Mouse (Mus musculus) kidney, adult 2 months (tissue): ENCODE measurements at regions not wholly inside any gene's neighbourhood (a gene's known extent, or its start where the extent isn't known, plus 50 kb on each side); places are given as distances from the start of the nearest gene placed in this dataset.
A peak's percentile ranks its signal among the peaks of the same experiment; 100 is the strongest.

Experiments
- DNase-seq: peaks from one replicate; pipeline ENCODE4 v3.0.0; 2021
- H3K27ac ChIP-seq: fragments of 200-500 bp; 2 replicates; pipeline ENCODE4 v1.5.1; 2012; ENCODE audit warnings: low read depth, low read length, control low read depth, inconsistent platforms; ENCODE audit not compliant: insufficient read depth
- H3K27me3 ChIP-seq: fragments of 200-500 bp; replicated peaks from 2 replicates; pipeline ENCODE4 v1.6.1; 2012; ENCODE audit warnings: mild to moderate bottlenecking, moderate library complexity, low read length, inconsistent platforms; ENCODE audit not compliant: control insufficient read depth, insufficient read depth
- H3K36me3 ChIP-seq: fragments of 200-500 bp; 2 replicates; pipeline ENCODE4 v1.6.1; 2012; ENCODE audit warnings: mild to moderate bottlenecking, moderate library complexity, low read length, inconsistent platforms; ENCODE audit not compliant: control insufficient read depth, insufficient read depth
- H3K4me1 ChIP-seq: fragments of 200-500 bp; 2 replicates; pipeline ENCODE4 v1.6.1; 2011; ENCODE audit warnings: low read length; ENCODE audit not compliant: control insufficient read depth, insufficient read depth
- H3K4me3 ChIP-seq: fragments of 200-500 bp; 2 replicates; pipeline ENCODE4 v1.5.1; 2011; ENCODE audit warnings: mild to moderate bottlenecking, low read depth, low read length, control low read depth; ENCODE audit not compliant: insufficient read depth
- CTCF ChIP-seq: fragments of 200-500 bp; conservative IDR thresholded peaks from 2 replicates; pipeline ENCODE4 v1.5.1; 2011; ENCODE audit warnings: low read depth, mild to moderate bottlenecking, control low read depth, low read length, moderate library complexity, mixed read lengths; ENCODE audit not compliant: insufficient read depth, insufficient read length
- POLR2A ChIP-seq: fragments of 200-500 bp; IDR thresholded peaks from one replicate; pipeline ENCODE4 v1.6.1; 2011; ENCODE audit warnings: low read depth, low read length, control low read depth
- WGBS: fragments of 180-500 bp; shearing (Covaris S2); methylation state at CpG from one replicate; pipeline ENCODE4 v1.1.7; 2018; 5-methylcytosine and 5-hydroxymethylcytosine counted together

DNA sequence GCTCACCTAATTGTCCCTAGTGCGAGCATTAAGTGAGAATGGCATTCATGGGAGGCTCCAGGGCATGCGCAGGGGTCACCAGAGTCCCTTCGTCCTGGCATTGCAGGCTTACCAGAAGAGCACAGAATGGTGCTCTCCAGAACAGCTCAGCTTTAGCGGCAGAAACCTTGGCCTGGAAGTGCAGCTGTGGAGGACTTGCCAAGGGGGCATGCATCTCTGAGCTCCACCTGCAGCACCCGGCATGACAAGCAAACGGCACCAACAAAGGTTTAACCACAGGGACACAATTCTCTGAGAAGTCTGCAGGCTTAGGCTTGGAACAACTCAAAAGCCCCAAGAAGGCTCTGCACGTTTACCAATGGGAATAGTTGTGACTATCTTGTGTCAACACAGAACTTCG, 128.4 kb downstream of the Rpap3 start:
- peaks cover 2% of the 10 kb centered on the region; the same call in 1 of the 2 replicates for H3K4me1 ChIP-seq
- DNase-seq: no peak
- no peak overlapping the region for H3K4me3 ChIP-seq
- no peak overlapping the region for H3K27ac ChIP-seq
- no peaks in the 10 kb centered on the region for H3K27me3 ChIP-seq
- WGBS: 87% methylated on average over 8 of the region's 8 CpGs
- TF ChIP-seq CTCF (no peak), POLR2A (no peak)
- no peaks in the 10 kb centered on the region for H3K36me3 ChIP-seq

DNA sequence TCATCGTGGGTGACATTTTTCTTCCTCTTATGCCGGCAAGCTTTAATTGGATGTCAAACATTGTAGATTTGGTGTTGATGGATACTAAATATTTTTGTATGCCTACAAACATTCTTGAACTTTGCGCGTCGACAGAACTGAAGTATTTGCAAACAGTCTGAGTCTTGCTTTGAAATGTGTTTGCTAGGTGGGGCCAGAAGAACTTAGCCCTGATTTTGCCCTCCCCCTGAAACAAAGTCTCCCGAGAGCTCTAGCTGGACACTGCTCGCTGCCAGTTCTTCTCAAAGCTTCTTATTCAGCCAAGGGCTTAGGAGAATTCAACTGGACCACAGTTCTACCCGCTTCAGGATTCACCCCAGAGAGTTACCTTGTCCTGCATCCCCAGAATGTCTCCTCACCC, 133.0 kb downstream of the Rpap3 start:
- Histone ChIP-seq H3K36me3 (no peaks in the 10 kb centered on the region), H3K27me3 (no peaks in the 10 kb centered on the region), H3K4me3 (no peak overlapping the region), H3K4me1 (peaks cover 2% of the 10 kb centered on the region; the same call in 1 of the 2 replicates), H3K27ac (no peak overlapping the region)
- WGBS: 81% methylated on average over 8 of the region's 8 CpGs
- DNase-seq: no peak
- no peak for TF ChIP-seq CTCF
- TF ChIP-seq POLR2A: no peak

DNA sequence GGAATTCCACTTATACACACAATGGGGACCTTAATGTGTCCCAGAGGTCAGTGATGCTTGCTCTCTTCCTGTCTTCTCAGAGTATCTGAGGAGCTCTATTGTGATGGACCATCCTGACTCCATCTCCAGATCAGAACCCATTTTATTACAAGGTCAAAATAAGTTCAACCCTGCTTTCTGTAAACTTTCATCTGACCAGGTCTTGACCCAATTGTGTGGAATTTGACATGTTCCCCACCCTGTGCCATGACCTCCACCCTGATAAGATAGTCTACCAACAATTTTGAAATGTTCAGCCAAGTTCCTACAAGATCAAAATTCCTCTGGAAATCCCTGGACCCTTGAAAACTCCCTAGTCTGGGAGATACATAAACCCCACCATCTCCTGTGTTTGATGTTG, 133.7 kb downstream of the Rpap3 start:
- Histone ChIP-seq H3K4me3 (no peak overlapping the region), H3K27ac (0 out of 2 replicates have a peak overlapping the region, but pooled peaks have one; percentile 6), H3K27me3 (no peaks in the 10 kb centered on the region), H3K36me3 (no peaks in the 10 kb centered on the region), H3K4me1 (peaks cover 2% of the 10 kb centered on the region; the same call in 1 of the 2 replicates)
- TF ChIP-seq POLR2A (no peak), CTCF (no peak)
- DNase-seq: peak; percentile 37

DNA sequence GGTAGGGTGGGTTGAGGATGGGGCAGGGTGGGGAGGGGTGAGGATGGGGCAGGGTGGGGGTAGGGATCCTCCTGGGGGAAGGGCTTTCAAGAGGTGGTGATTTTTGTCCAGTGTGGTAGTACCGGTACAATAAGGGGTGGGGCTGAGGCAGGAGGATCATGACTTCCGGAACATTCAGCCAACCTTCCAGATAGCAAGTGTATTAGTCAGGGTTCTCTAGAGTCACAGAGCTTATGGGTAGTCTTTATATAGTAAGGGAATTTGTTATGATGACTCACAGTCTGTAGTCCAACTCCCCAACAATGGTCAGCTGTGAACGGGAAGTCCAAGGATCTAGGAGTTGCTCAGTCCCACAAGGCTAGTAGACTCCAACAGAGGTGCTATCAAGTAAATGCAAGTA, 145.5 kb downstream of the Rpap3 start:
- Histone ChIP-seq H3K36me3 (no peaks in the 10 kb centered on the region), H3K27ac (no peak overlapping the region), H3K4me3 (no peak overlapping the region), H3K27me3 (no peaks in the 10 kb centered on the region), H3K4me1 (no peaks in the 10 kb centered on the region)
- DNase-seq: no peak
- TF ChIP-seq POLR2A (no peak), CTCF (no peak)
- WGBS: 87% methylated on average over 3 of the region's 3 CpGs

DNA sequence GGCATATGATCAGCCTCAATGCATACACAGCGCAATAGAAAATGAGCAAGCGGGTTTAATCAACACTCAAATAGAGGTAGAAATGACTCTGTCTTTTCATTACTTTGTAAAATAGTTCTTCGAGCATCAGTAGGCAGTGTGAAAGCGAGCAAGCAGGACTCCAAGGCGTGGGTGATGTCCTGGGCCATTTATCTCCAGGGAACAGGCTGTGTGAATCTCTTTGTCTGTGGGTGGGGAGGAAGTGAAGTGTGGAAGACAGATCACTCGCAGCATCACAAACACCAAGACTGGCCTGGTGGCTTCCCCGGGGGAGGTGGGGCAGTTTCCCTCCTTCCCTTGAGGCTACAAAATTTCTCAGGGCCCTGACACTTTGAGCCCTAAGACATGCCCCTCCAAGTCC, 146.9 kb downstream of the Rpap3 start:
- Histone ChIP-seq H3K27ac (no peak overlapping the region), H3K4me3 (no peak overlapping the region), H3K36me3 (no peaks in the 10 kb centered on the region), H3K4me1 (no peaks in the 10 kb centered on the region), H3K27me3 (no peaks in the 10 kb centered on the region)
- DNase-seq: no peak
- WGBS: 72% methylated on average over 7 of the region's 7 CpGs
- TF ChIP-seq POLR2A (no peak), CTCF (no peak)

DNA sequence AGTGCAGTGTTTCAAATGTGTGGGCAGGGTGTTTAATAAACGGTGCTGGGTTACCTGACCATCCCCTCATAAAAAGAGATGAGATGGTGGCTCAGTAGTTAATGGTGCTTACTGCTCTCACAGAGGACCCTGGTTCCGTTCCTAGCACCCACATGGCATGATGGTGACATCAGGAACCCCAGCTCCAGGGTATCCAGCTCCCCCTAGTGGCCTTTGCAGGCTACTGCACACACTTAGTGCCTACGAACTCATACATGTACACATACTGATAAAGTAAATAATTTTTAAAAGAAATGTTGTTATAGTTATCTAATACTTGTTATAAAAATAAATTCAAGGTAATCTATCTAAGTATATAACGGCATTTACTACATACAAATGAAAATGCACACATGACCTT, 157.3 kb downstream of the Rpap3 start:
- Histone ChIP-seq H3K4me3 (no peak overlapping the region), H3K4me1 (no peaks in the 10 kb centered on the region), H3K27me3 (no peaks in the 10 kb centered on the region), H3K36me3 (no peaks in the 10 kb centered on the region), H3K27ac (no peak overlapping the region)
- no peak for DNase-seq
- 90% methylated on average over 4 of the region's 4 CpGs for WGBS
- TF ChIP-seq POLR2A: no peak
- TF ChIP-seq CTCF: no peak

DNA sequence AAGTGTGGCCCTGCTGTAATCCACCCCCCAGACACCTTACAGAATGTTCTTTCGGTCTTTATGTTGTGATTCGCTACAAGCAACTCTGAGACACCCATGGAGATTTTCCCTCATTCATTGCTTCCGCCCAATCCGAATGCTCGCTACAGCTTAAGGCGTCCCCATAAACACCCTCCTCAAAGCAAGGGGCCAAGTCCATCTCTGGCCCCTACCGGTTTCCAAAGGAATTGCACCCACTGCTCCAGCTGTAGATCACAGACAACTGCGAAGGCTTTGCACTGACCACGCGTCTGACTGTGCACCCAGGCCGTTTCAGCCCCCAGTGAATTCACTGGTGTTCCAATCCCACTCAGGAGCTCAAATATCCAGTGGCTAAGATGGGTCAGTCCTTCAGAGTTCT, 160.6 kb downstream of the Rpap3 start:
- H3K27me3 ChIP-seq: no peaks in the 10 kb centered on the region
- no peaks in the 10 kb centered on the region for H3K4me1 ChIP-seq
- H3K27ac ChIP-seq: no peak overlapping the region
- no peak overlapping the region for H3K4me3 ChIP-seq
- TF ChIP-seq POLR2A: no peak
- no peak for TF ChIP-seq CTCF
- no peak for DNase-seq
- H3K36me3 ChIP-seq: no peaks in the 10 kb centered on the region
- 90% methylated on average over 11 of the region's 11 CpGs for WGBS

DNA sequence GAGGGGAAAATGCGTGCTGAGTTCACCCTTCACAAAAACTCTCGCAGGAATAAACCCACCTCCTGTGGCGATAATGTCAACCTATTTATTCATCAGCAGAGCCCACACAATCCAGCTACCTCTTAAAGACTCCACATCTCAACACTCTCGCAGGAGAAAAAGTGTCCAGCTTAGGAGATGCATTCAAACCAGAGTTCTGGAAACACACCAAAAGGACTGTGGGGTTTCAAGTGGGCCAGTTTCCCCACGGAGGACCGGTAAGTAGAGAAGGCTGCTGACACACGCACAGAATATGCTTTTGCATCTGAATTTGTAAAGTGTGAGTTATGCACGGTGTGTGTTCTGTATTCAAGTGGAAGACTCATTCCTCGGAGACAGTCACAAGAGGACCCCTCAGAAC, 164.0 kb downstream of the Rpap3 start:
- no peak for DNase-seq
- 86% methylated on average over 9 of the region's 9 CpGs for WGBS
- H3K4me3 ChIP-seq: no peak overlapping the region
- TF ChIP-seq CTCF (no peak), POLR2A (no peak)
- no peaks in the 10 kb centered on the region for H3K4me1 ChIP-seq
- H3K36me3 ChIP-seq: no peaks in the 10 kb centered on the region
- no peak overlapping the region for H3K27ac ChIP-seq
- H3K27me3 ChIP-seq: no peaks in the 10 kb centered on the region
